Mouse (Mus musculus): ENCODE results near the gene Ntn4.

Ntn4 gene

GRCm38 (mm10) chr10:93641821-93642746 is 1.6 kb downstream of the Ntn4 start:
- DNase-seq (ENCODE audit: low read depth, low spot score) = no peak

- no peak for DNase-seq (ENCODE audit: low read depth, low spot score)
Measured at GRCm38 (mm10) chr10:93642897-93643296, 2.4 kb downstream of the Ntn4 start.

GRCm38 (mm10) chr10:93644451-93644941 is 4.0 kb downstream of the Ntn4 start:
- no peak for DNase-seq (ENCODE audit: low read depth, low spot score)

GRCm38 (mm10) chr10:93647655-93648561 is 7.4 kb downstream of the Ntn4 start:
- DNase-seq (ENCODE audit: low read depth, low spot score) = no peak

- DNase-seq (ENCODE audit: low read depth, low spot score) = no peak
Measured at GRCm38 (mm10) chr10:93648598-93649102, 8.2 kb downstream of the Ntn4 start.

GRCm38 (mm10) chr10:93649127-93649526 is 8.6 kb downstream of the Ntn4 start:
- DNase-seq (ENCODE audit: low read depth, low spot score) = no peak

- no peak for DNase-seq (ENCODE audit: low read depth, low spot score)
Measured at GRCm38 (mm10) chr10:93649600-93649999, 9.1 kb downstream of the Ntn4 start.

GRCm38 (mm10) chr10:93653322-93653721 is 12.8 kb downstream of the Ntn4 start:
- DNase-seq (ENCODE audit: low read depth, low spot score) = no peak

GRCm38 (mm10) chr10:93655428-93655827 is 14.9 kb downstream of the Ntn4 start:
- no peak for DNase-seq (ENCODE audit: low read depth, low spot score)

- DNase-seq (ENCODE audit: low read depth, low spot score) = no peak
Measured at GRCm38 (mm10) chr10:93659792-93660191, 19.3 kb downstream of the Ntn4 start.

GRCm38 (mm10) chr10:93661348-93661991 is 21.0 kb downstream of the Ntn4 start:
- peak; percentile 59 for DNase-seq (ENCODE audit: low read depth, low spot score)

GRCm38 (mm10) chr10:93662018-93662417 is 21.5 kb downstream of the Ntn4 start:
- no peak for DNase-seq (ENCODE audit: low read depth, low spot score)

GRCm38 (mm10) chr10:93666222-93666621 is 25.7 kb downstream of the Ntn4 start:
- DNase-seq (ENCODE audit: low read depth, low spot score) = no peak

GRCm38 (mm10) chr10:93666996-93667395 is 26.5 kb downstream of the Ntn4 start:
- no peak for DNase-seq (ENCODE audit: low read depth, low spot score)

GRCm38 (mm10) chr10:93672646-93673479 is 32.4 kb downstream of the Ntn4 start:
- DNase-seq (ENCODE audit: low read depth, low spot score) = no peak

GRCm38 (mm10) chr10:93679191-93680007 is 38.9 kb downstream of the Ntn4 start:
- peak; percentile 53 for DNase-seq (ENCODE audit: low read depth, low spot score)

- no peak for DNase-seq (ENCODE audit: low read depth, low spot score)
Measured at GRCm38 (mm10) chr10:93680680-93681377, 40.3 kb downstream of the Ntn4 start.

- DNase-seq (ENCODE audit: low read depth, low spot score) = no peak
Measured at GRCm38 (mm10) chr10:93682185-93682747, 41.8 kb downstream of the Ntn4 start.

- DNase-seq (ENCODE audit: low read depth, low spot score) = no peak
Measured at GRCm38 (mm10) chr10:93683185-93683584, 42.7 kb downstream of the Ntn4 start.
